Mouse (Mus musculus): Measurements from ENCODE around the gene Prelp.
"Not testable (repeated sequence)": the region's sequence is repeated elsewhere in the genome, so short reads cannot be mapped to it uniquely, and the experiment has no call there.

The Prelp gene

DNA sequence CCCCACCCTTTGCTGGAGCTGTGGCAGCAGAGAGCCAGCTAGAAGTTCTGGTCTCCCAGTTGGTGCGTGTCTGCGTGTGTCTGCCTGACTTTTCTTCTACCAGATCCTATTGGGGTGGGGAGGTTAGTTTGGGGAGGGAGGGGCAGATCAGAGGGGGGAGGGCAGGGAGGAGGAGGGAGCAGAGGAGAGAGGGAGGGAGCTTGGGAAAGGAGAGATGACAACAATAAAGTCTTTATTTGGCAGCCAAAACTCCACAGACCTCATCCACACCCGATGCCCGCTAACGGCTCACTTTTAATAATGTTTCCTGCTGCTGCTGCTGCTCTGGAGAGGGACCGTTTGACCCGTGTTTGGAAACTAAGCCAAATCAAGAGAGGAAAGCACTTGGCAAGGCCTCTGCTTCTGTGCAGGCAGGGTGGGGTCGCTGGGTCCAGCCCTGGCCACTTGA, at the start of gene Prelp:
Prelp (minus strand) TSS at position 111 of the 448 bp plus-strand sequence.
- no peak for DNase-seq (ENCODE audit: low spot score)

GRCm38 (mm10) chr1:133969427-133969826, 48.2 kb upstream of the Prelp start:
- no peak for DNase-seq (ENCODE audit: low spot score)

- DNase-seq (ENCODE audit: low spot score), result no peak
Observed at GRCm38 (mm10) chr1:133968788-133969325, 47.6 kb upstream of the Prelp start.

- DNase-seq (ENCODE audit: low spot score), result no peak
Observed at GRCm38 (mm10) chr1:133967481-133968017, 46.3 kb upstream of the Prelp start.

DNA sequence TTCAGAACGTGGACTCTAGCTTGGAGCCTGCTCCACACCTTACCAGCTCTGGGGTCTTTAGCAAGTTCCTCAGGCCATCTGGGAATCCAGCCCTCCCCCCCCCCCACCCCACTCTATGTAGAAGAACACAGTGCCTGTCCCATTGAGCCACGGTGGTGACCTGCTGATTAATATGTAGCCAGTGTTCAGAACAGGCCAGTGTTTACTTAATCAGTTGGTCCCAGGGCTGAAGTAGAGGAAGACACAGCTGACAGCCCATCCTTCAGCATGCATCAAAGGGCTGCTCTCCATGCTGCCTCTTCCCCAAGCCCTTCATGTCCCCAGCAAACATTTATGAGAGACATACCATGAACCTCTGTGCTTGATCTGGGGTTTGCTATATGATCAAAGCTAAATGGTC, 44.8 kb upstream of the Prelp start:
- DNase-seq (ENCODE audit: low spot score), result no peak

DNA sequence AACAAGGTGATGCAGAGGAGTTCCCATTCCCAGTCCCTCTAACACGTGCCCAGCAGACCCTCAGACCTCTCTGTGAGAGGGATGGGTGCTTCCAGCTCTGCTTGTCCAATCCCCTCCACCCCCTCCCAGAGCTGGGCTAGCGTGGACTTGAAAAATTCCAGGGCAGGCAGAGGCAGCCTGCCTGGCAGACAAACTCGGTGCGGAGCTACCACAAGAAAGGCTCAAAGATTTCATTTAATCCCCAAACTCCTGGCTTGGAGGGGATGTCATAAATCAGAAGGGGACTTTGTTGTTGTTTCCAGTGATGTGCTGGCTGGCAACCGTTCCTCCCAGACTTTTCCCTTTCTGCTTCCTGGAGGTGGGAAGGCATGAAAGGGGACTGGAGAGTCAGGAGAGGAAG, 44.1 kb upstream of the Prelp start:
- no peak for DNase-seq (ENCODE audit: low spot score)

DNA sequence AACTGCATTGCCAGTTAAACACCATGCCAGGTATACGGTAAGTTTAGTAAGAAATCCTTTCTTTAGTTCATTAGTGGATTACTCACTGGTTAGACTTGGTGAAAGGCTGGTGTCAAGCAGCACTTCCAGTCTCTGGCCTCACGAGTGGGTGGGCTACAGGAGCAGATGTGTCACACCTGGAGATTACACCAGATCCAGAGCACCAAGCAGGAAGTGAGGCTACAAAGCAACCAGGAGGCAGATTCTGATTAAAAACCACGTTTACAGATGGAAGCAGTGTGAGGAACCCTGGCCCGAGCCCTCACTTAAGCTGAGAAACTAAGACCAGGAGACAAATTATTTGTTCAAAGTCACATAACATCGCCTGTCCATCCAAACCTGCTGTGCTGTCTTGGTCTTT, 43.5 kb upstream of the Prelp start:
- no peak for DNase-seq (ENCODE audit: low spot score)

DNA sequence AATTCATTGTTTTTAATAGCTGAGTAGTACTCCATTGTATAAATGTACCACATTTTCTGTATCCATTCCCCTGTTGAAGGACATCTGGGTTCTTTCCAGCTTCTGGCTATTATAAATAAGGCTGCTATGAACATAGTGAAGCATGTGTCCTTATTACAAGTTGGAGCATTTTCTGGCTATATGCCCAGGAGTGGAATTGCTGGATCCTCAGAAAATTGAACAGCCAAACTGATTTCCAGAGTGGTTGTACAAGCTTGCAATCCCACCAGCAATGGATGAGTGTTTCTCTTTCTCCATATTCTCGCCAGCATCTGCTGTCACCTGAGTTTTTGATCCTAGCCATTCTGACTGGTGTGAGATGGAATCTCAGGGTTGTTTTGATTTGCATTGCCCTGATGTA, 42.4 kb upstream of the Prelp start:
- not testable (repeated sequence) for DNase-seq (ENCODE audit: low spot score)

DNA sequence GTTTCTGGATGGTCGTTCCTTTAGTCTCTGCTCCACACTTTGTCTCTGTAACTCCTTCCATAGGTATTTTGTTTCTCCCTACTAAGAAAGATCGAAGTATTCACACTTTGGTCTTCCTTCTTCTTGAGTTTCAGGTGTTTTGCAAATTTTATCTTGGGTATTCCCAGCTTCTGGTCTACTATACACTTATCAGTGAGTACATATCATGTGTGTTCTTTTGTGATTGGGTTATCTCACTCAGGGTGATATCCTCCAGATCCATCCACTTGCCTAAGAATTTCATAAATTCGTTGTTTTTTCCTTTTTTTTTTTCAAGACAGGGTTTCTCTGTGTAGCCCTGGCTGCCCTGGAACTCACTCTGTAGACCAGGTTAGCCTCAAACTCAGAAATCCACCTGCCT, 41.9 kb upstream of the Prelp start:
- not testable (repeated sequence) for DNase-seq (ENCODE audit: low spot score)

GRCm38 (mm10) chr1:133961281-133962134, 40.3 kb upstream of the Prelp start:
- DNase-seq (ENCODE audit: low spot score), result no peak

GRCm38 (mm10) chr1:133959521-133959920, 38.3 kb upstream of the Prelp start:
- DNase-seq (ENCODE audit: low spot score), result no peak

GRCm38 (mm10) chr1:133954009-133954408, 32.8 kb upstream of the Prelp start:
- no peak for DNase-seq (ENCODE audit: low spot score)

GRCm38 (mm10) chr1:133953261-133953742, 32.1 kb upstream of the Prelp start:
- DNase-seq (ENCODE audit: low spot score), result no peak

DNA sequence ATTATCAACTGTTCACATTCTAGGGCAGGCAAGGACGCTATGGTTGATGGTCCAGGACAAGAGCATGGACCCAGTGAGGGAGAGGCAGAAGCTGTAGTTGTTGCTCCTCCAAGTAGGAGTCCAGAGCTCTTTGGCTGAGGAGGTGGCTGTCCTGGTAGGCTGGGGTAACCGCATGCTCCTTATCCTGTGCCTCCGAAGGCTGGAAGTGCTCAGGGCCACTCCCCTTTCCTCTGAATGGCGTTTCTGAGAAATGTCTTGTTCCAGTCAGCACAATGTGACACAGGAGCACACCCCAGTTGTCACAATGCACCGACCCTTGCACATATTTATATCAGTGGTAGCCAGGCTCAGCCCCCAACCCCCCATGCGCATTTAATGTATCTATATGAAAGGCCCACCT, 30.4 kb upstream of the Prelp start:
- DNase-seq (ENCODE audit: low spot score), result no peak

GRCm38 (mm10) chr1:133950061-133950782, 29.0 kb upstream of the Prelp start:
- DNase-seq (ENCODE audit: low spot score), result no peak

DNA sequence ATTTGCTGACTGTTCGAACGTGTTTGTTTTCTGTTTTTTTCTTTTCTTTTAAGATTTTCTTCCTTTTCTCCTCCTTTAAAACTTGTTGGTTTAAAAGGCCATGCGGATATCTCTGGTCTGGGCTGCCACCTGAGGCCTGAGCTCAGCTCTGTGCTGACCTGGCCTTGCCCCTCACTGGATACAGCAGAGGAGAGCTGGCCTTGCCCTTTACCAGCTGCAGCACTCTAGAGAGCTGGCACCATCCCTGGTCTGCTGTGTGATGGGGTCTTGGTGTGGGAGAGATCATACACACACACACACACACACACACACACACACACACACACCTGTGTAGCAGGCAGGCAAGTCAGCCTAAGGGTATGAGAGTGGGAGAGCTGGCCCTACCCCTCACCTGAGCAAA, 23.9 kb upstream of the Prelp start:
- no peak for DNase-seq (ENCODE audit: low spot score)

DNA sequence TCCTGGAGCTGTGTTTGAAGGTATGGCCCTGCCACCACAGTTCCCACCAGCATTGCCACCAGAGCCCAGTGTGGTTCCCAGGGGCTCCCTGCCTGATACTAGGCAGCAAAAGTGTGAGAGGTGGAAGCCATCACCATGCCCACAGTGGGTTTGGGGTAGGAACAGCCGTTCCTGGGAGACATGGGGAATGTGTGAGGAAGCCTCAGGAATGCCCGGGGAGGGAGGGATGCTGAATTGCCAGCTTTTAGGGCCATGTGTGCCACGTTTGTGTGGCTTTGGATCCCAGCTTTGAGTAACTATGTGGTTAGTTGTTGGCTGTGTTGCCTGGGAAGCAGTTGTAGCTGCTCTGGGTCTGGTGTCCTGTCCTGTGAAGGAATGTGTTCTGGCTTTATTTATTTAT, 20.7 kb upstream of the Prelp start:
- no peak for DNase-seq (ENCODE audit: low spot score)

DNA sequence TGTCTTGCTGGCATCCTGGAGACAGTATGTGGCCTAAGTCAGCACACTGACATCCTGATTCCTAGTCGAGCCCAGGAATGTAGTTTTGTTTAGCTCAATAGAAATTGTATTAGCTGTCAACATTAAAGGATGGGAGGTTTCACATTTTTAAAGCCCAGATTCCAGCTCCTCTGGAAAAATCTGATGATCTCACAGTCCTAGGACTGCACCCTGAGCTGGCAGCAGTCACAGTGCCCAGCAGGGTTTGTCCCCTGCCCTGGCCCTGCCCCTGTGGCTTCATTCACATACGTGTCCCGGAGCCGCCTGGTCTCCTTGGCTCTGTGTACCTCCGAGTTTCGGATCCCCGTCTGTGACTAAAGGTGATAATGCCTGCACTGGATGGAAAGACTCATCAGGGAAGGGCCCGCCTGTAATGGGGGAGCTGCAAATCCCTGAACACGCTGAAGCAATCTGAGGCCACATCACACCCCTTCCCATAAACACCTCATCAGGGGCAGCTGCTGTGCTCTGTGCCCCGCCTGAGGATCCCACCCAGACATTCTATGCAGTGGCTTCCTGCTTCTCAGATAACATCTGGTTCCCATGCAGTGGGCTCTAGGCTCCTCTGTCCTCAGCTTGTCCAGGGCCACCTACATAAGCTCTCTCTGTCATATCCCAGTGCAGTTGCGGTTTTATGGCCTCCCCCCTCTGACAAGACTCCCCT, 20.1 kb upstream of the Prelp start:
- DNase-seq (ENCODE audit: low spot score), result no peak

GRCm38 (mm10) chr1:133940481-133941092, 19.4 kb upstream of the Prelp start:
- DNase-seq (ENCODE audit: low spot score), result no peak

DNA sequence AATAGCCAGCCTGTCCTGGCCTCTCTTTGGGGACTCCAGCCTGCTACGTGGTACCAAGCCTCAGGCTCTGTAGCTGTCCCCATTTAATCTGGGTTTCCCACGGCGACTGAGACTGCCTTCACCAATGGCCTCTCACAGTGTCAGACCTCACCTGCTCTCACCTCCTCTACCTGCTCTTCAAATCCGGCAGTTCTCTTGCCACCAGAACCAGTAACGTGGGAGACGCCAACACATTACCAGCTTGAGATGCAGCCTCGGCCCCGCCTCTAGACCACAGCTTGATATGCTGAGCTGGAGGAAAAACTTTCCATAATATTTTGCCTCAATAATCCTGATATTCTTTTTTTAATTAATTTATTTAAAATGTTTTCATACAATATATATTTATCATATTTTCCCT, 18.5 kb upstream of the Prelp start:
- DNase-seq (ENCODE audit: low spot score), result no peak

DNA sequence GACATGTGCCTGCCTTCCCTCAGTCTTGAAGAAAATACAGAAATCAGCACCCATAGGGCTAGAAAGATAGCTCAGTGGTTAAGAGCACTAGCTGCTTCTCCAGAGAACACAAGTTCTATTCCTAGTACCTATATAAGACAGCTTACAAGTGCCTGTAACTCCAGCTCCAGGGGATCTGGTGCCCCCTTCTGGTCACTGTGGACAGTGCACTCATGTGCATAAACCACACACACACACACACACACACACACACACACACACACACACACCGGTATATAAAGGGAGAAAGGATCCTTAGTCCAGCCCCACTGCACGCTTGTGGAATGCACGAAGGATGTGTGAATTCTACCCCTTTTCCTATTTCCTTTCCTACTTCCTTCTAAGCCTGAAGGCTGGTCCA, 15.0 kb upstream of the Prelp start:
- DNase-seq (ENCODE audit: low spot score), result no peak
